Comparison of ENCODE assay signal across 8 mouse cellular contexts in the genomic region with DNA sequence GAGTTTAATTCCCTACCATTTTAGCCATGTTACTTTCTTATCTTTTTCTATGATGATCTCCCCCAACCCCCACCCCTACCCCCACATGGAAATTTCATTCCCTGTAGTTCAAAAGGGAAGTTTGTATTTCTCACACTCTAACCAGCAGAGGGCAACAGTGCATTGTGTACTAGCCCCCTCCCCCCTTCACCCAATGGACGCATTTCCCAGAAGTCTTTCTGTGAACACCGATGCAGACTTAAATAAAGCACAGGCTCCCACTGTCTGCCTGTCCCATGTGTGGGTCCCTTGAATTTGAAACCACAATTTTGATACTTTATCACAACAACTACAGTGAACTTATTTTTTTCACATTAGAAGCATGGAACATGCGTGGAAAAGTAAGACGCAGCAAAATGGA.
DNase-seq lines count a peak whose midpoint lies in the region; ATAC-seq and TF ChIP-seq lines count a peak whose summit lies in the region.

No protein-coding gene starts in this region.

- no peak overlapping the region for H3K27ac ChIP-seq in forebrain, postnatal 0 days (ENCODE audit: low read depth, low read length)

- no peak overlapping the region for H3K4me2 ChIP-seq in forebrain, postnatal 0 days (ENCODE audit: low read depth)

- WGBS in forebrain, postnatal 0 days, result 44% methylated on average over 4 of the region's 4 CpGs

- H3K9me3 ChIP-seq in forebrain, postnatal 0 days (ENCODE audit: low read length), result no peaks in the 10 kb centered on the region

- H3K27me3 ChIP-seq in forebrain, postnatal 0 days (ENCODE audit: insufficient read depth, low read length), result no peaks in the 10 kb centered on the region

- H3K4me3 ChIP-seq in forebrain, postnatal 0 days (ENCODE audit: low read depth, low read length), result no peak overlapping the region

- no peaks in the 10 kb centered on the region for H3K4me1 ChIP-seq in forebrain, postnatal 0 days (ENCODE audit: insufficient read depth)

- no peaks in the 10 kb centered on the region for H3K36me3 ChIP-seq in forebrain, postnatal 0 days (ENCODE audit: insufficient read depth)

- peak; percentile 48; the same call in 1 of the 2 replicates for ATAC-seq in forebrain, postnatal 0 days
- ATAC-seq in megakaryocyte, adult 5-6 weeks (ENCODE audit: poor library complexity, severe bottlenecking), result no peak

- peak; percentile 43 to 83 for DNase-seq in adrenal gland, adult (ENCODE audit: inconsistent age in 2 of 2, low spot score in 1 of 2)
- DNase-seq in adrenal gland, adult 18-20 months (ENCODE audit: low spot score in 2 of 2), result no peak
- peak; percentile 9 for DNase-seq in thymus, postnatal 14 days
- DNase-seq in thymus, postnatal 36 days, result no peak
- DNase-seq in forebrain, postnatal 0 days, result peak; percentile 50
- DNase-seq in layer of hippocampus, adult 9-10 months (ENCODE audit: low spot score), result peak; percentile 27
- peak; percentile 73 for DNase-seq in mesoderm, embryonic 11.5 days (ENCODE audit: low read depth, low spot score)

- no peak overlapping the region for H3K9ac ChIP-seq in forebrain, postnatal 0 days

- TF ChIP-seq CTCF in forebrain, postnatal 0 days (IDR thresholded peaks at IDR 0.05; ENCODE audit: low read depth), result peak; percentile 67

Comparison
In these comparisons a context has a peak if more than half of its experiments do, and no peak if none do; other contexts are left out.
1. DNase-seq: peak in adrenal gland, adult (2 of 2), thymus, postnatal 14 days (single experiment), forebrain, postnatal 0 days (single experiment), layer of hippocampus, adult 9-10 months (single experiment) and mesoderm, embryonic 11.5 days (single experiment); none in adrenal gland, adult 18-20 months (0 of 2) and thymus, postnatal 36 days (0 of 2).